Mouse (Mus musculus) testis, postnatal 10 days (tissue): ENCODE results near the gene Rbm33.

ENCODE experiments used
- DNase-seq: peaks from one replicate; pipeline ENCODE4 v3.0.0; 2021; ENCODE audit warnings: low spot score

Gene Rbm33

GRCm38 (mm10) chr5:28316722-28317245 lies at the start of gene Rbm33:
Gene Rbm33, plus strand, starts transcription at chr5:28317121.
- peak; percentile 88 for DNase-seq

- no peak for DNase-seq
These were observed 49.3 kb upstream of the Rbm33 start for GRCm38 (mm10) chr5:28267576-28267975.

GRCm38 (mm10) chr5:28269469-28269991 lies 47.4 kb upstream of the Rbm33 start:
- DNase-seq = no peak

- DNase-seq = no peak
These were observed 44.1 kb upstream of the Rbm33 start for GRCm38 (mm10) chr5:28272836-28273235.

- no peak for DNase-seq
These were observed 39.6 kb upstream of the Rbm33 start for GRCm38 (mm10) chr5:28277279-28277678.

GRCm38 (mm10) chr5:28289111-28289510 lies 27.8 kb upstream of the Rbm33 start:
- DNase-seq = no peak

- no peak for DNase-seq
These were observed 26.3 kb upstream of the Rbm33 start for GRCm38 (mm10) chr5:28290630-28291029.

- DNase-seq = no peak
These were observed 25.6 kb upstream of the Rbm33 start for GRCm38 (mm10) chr5:28291118-28291850.

- no peak for DNase-seq
These were observed 24.6 kb upstream of the Rbm33 start for GRCm38 (mm10) chr5:28292281-28292680.

- DNase-seq = peak; percentile 96
These were observed 22.9 kb upstream of the Rbm33 start for GRCm38 (mm10) chr5:28293990-28294389.

- no peak for DNase-seq
These were observed 18.8 kb upstream of the Rbm33 start for GRCm38 (mm10) chr5:28298161-28298560.

GRCm38 (mm10) chr5:28298693-28299092 lies 18.2 kb upstream of the Rbm33 start:
- DNase-seq = no peak

GRCm38 (mm10) chr5:28299346-28299745 lies 17.6 kb upstream of the Rbm33 start:
- DNase-seq = no peak

- no peak for DNase-seq
These were observed 14.2 kb upstream of the Rbm33 start for GRCm38 (mm10) chr5:28302671-28303070.

- DNase-seq = no peak
These were observed 12.4 kb upstream of the Rbm33 start for GRCm38 (mm10) chr5:28304551-28304950.

GRCm38 (mm10) chr5:28315526-28315925 lies 1.4 kb upstream of the Rbm33 start:
- no peak for DNase-seq

- DNase-seq = no peak
These were observed 685 bp upstream of the Rbm33 start for GRCm38 (mm10) chr5:28316151-28316721.

GRCm38 (mm10) chr5:28317253-28317916 lies 464 bp downstream of the Rbm33 start:
- DNase-seq = no peak

- no peak for DNase-seq
These were observed 971 bp downstream of the Rbm33 start for GRCm38 (mm10) chr5:28317917-28318267.

- DNase-seq = no peak
These were observed 1.8 kb downstream of the Rbm33 start for GRCm38 (mm10) chr5:28318671-28319070.

GRCm38 (mm10) chr5:28321769-28322168 lies 4.8 kb downstream of the Rbm33 start:
- DNase-seq = no peak

GRCm38 (mm10) chr5:28322189-28322588 lies 5.3 kb downstream of the Rbm33 start:
- DNase-seq = no peak

- no peak for DNase-seq
These were observed 6.9 kb downstream of the Rbm33 start for GRCm38 (mm10) chr5:28323822-28324221.
